Mouse (Mus musculus): ENCODE results near the gene Tmem82.

DNA sequence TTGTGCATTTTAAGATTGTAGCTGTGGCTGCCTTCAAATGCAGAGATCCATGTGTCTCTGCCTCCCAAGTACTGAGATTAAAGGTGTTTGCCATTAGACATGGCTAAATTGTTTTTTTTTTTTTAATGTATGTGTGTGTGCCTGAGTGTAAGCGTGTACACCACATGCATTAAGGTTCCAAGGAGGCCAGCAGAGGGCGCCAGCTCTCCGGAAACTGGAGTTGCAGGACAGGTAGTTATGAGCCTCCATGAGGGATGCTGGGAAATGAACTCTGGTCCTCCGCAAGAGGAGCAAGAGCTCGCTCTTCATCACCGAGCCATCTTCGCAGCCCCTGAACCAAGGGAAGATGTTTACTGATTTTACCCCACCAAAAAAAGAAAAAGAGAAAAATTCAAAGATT, 41.6 kb downstream of the Tmem82 start:
- TF ChIP-seq TAL1 (conservative IDR thresholded peaks at IDR 0.05; ENCODE audit: low read depth, low read length): no peak
- no peak for TF ChIP-seq CTCF (IDR thresholded peaks at IDR 0.05; ENCODE audit: low read depth, low read length)
- no peak for TF ChIP-seq GATA1 (IDR thresholded peaks at IDR 0.05; ENCODE audit: borderline replicate concordance, low read length)
